Mouse (Mus musculus) limb, embryonic 13.5 days (tissue): Measurements from ENCODE around the gene 4930442H23Rik. TPM values are rescaled to one million over a fixed set of nuclear protein-coding genes. Genes with fewer than 3 reads are reported as not detected.
"Not testable (repeated sequence)": the region's sequence is repeated elsewhere in the genome, so short reads cannot be mapped to it uniquely, and the experiment has no call there.

Source experiments
- ATAC-seq: fragments of 200-750 bp; cut with Nextera tagmentation; 2 replicates; pipeline ENCODE4 v1.8.0; 2017; ENCODE audit warnings: low read depth, moderate number of reproducible peaks, moderate TSS enrichment; ENCODE audit not compliant: low FRiP score
- H3K27ac ChIP-seq: fragments of 300-500 bp; sonication (generic); 2 replicates; pipeline ENCODE4 v1.5.1; 2015; ENCODE audit warnings: inconsistent platforms, mild to moderate bottlenecking, moderate library complexity
- H3K27me3 ChIP-seq: fragments of 300-500 bp; sonication (generic); 2 replicates; pipeline ENCODE4 v1.6.1; 2015; ENCODE audit warnings: mild to moderate bottlenecking, inconsistent platforms
- H3K36me3 ChIP-seq: fragments of 300-500 bp; sonication (generic); 2 replicates; pipeline ENCODE4 v1.6.1; 2015; ENCODE audit warnings: inconsistent platforms, mild to moderate bottlenecking, moderate library complexity
- H3K4me1 ChIP-seq: fragments of 300-500 bp; sonication (generic); 2 replicates; pipeline ENCODE4 v1.6.1; 2015; ENCODE audit warnings: inconsistent platforms
- H3K4me2 ChIP-seq: fragments of 300-500 bp; sonication (generic); replicated peaks from 2 replicates; pipeline ENCODE4 v1.6.1; 2015; ENCODE audit warnings: inconsistent platforms, mild to moderate bottlenecking, moderate library complexity
- H3K4me3 ChIP-seq: fragments of 300-500 bp; sonication (generic); 2 replicates; pipeline ENCODE4 v1.5.1; 2015; ENCODE audit warnings: moderate library complexity, mild to moderate bottlenecking, inconsistent platforms
- H3K9ac ChIP-seq: fragments of 300-500 bp; sonication (generic); 2 replicates; pipeline ENCODE4 v1.6.1; 2015; ENCODE audit warnings: mild to moderate bottlenecking, inconsistent platforms
- H3K9me3 ChIP-seq: fragments of 300-500 bp; sonication (generic); 2 replicates; pipeline ENCODE4 v1.6.1; 2016; ENCODE audit warnings: inconsistent platforms
- WGBS: fragments of 180-500 bp; shearing (Covaris S2); methylation state at CpG from one replicate; pipeline ENCODE4 v1.1.7; 2015; 5-methylcytosine and 5-hydroxymethylcytosine counted together
- polyA plus RNA-seq: library from polyadenylated mRNA; unstranded; fragments of >200 nt; fragmentation: Nextera tagmentation; extraction: Ambion mirVana; gene quantifications from 2 replicates; pipeline ENCODE4 v1.2.1, GENCODE M21; 2015

The 4930442H23Rik gene
- polyA plus RNA-seq, 1 experiment from 2014 or later = not detected

DNA sequence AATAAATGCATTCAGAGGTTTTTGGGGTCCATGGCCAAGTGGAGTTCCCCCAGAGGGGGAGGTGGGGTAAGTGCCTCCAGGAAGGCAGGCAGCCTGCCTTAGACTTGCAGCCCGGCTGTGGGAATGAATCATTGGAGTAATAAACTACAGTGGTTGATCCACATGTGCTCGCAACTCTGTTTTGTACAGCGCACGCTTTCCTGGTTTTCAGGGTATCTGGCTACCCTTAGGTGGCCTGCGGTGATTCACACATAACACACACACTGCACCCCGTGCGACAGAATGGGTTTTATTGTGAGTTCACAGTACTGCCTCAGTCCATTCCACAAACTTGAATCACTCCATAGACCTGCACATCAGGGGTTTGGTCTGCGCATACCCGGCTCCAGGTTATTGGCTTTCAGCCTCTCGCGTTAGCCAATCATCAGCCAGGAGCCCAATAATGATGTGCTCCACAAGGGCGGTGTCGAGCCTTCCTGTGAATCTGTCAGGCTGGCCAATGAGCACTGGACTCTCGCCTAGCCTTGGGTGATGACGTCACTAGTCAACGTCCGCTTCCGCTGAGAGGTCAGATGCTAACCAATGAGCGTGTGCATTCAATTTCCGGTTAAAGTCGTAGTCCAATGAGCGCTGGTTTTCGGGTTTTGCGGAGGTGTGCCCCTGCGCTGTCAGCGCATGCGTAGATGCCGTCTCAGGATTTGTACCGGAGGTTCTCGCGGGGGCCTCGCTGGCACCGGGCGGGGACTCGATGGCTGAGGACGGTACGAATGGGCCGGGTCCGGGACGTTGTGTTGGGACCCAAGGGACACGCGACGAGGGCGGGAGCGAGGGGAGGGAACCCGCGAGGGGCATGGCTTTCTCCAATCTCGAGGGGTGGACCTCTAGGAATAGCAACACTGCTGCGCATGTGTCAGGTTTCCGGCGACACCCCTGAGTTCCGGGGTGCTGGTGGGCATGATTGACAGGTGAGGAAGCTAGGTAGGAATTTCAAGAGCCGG, 1.0 kb downstream of the 4930442H23Rik start, which contains the start of gene Dapk3:
Dapk3 (plus strand) TSS at position 670 of the 998 bp plus-strand sequence.
- Histone ChIP-seq H3K4me2 (peak within 1 kb of the TSS; percentile 74), H3K27ac (peak within 1 kb of the TSS; percentile 66; the same call in 1 of the 2 replicates), H3K27me3 (no peaks in the 10 kb centered on the region), H3K4me1 (peaks cover 61% of the 10 kb centered on the region), H3K4me3 (peak within 1 kb of the TSS; percentile 70), H3K9ac (peak within 1 kb of the TSS; percentile 76), H3K36me3 (peaks cover 82% of the 10 kb centered on the region), H3K9me3 (no peaks in the 10 kb centered on the region)
- 3% methylated on average over 53 of the region's 53 CpGs for WGBS
- ATAC-seq = peak; percentile 95

DNA sequence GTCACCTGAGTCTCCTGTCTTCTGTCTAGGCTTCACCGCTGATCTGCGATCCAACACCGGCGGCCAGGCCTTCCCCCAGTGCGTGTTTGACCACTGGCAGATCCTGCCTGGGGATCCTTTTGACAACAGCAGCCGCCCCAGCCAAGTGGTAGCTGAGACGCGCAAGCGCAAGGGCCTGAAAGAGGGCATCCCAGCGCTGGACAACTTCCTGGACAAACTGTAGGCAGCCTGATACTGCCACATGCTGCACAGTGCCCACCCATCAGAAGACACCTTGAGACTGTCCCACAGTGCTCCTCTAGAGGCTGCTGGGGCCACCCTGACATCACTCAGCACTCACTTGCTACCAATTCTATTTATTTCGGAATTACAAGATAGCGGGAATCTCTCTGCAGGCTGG, 1.8 kb downstream of the 4930442H23Rik start:
- not testable (repeated sequence) for H3K27ac ChIP-seq, H3K9ac ChIP-seq, ATAC-seq, H3K4me3 ChIP-seq, H3K4me2 ChIP-seq, H3K9me3 ChIP-seq, H3K27me3 ChIP-seq
- H3K36me3 ChIP-seq = peaks cover 77% of the 10 kb centered on the region
- WGBS = 82% methylated on average over 12 of the region's 12 CpGs
- peaks cover 64% of the 10 kb centered on the region for H3K4me1 ChIP-seq

DNA sequence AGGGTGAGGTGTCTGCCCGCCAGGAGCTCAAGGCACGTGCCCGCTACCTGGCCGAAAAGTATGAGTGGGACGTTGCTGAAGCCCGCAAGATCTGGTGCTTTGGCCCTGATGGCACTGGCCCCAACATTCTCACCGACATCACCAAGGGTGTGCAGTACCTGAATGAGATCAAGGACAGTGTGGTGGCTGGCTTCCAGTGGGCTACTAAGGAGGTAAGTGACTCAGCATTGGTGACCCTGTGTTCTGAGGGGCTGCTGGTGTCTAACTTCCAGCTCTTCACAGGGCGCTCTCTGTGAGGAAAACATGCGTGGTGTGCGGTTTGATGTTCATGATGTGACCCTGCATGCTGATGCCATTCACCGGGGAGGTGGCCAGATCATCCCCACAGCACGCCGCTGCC, 2.7 kb downstream of the 4930442H23Rik start:
- no peak overlapping the region for H3K4me3 ChIP-seq
- no peak for ATAC-seq
- peaks cover 71% of the 10 kb centered on the region for H3K36me3 ChIP-seq
- peaks cover 64% of the 10 kb centered on the region for H3K4me1 ChIP-seq
- WGBS = 92% methylated on average over 13 of the region's 13 CpGs
- no peak overlapping the region for H3K9ac ChIP-seq
- no peaks in the 10 kb centered on the region for H3K27me3 ChIP-seq
- H3K27ac ChIP-seq = no peak overlapping the region
- no peak overlapping the region for H3K4me2 ChIP-seq
- no peaks in the 10 kb centered on the region for H3K9me3 ChIP-seq

DNA sequence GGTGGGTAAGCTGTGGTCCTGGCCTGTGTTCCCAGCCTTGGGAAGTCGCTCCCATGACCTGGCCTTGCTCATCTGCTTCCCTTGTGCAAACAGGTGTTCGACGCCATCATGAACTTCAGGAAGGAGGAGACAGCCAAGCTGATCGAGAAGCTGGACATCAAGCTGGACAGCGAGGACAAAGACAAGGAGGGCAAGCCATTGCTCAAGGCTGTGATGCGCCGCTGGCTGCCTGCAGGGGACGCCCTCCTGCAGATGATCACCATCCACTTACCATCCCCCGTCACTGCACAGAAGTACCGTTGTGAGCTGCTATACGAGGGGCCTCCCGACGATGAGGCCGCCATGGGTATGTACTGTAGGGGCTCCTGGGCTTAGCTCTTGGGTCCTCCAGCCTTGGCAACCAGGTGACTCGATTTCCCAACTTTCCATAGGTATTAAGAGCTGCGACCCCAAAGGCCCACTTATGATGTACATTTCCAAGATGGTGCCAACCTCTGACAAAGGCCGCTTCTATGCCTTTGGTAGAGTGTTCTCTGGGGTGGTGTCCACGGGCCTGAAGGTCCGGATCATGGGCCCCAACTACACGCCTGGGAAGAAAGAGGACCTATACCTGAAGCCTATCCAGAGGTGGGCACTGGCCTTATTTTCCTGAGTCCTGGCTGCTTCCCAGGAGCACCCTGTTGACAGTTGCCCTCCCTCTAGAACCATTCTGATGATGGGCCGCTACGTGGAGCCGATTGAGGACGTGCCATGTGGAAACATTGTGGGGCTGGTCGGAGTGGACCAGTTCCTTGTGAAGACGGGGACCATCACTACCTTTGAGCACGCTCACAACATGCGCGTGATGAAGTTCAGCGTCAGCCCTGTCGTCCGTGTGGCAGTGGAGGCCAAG, 4.0 kb downstream of the 4930442H23Rik start:
- Histone ChIP-seq H3K4me3 (peak overlapping the region; percentile 100; the same call in 1 of the 2 replicates), H3K9me3 (no peaks in the 10 kb centered on the region), H3K36me3 (peaks cover 60% of the 10 kb centered on the region), H3K27me3 (no peaks in the 10 kb centered on the region), H3K4me1 (peaks cover 65% of the 10 kb centered on the region), H3K4me2 (no peak overlapping the region), H3K9ac (peak overlapping the region; percentile 100; the same call in 1 of the 2 replicates), H3K27ac (no peak overlapping the region)
- 92% methylated on average over 32 of the region's 32 CpGs for WGBS
- ATAC-seq = no peak

DNA sequence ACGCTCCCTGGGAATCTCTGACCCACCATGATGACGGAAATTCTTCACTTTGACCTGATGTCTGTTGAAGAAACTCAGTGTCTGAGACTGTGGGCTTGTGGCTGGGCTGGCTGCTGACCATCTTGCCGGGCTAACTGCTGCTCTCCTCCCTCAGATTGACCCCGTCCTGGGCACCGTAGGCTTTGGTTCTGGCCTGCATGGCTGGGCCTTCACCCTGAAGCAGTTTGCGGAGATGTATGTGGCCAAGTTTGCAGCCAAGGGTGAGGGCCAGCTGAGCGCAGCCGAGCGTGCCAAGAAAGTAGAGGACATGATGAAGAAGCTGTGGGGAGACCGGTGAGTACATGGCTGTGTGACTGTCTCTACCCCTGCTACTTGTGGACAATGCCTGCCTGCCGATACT, 4.7 kb downstream of the 4930442H23Rik start:
- ATAC-seq = no peak
- H3K27me3 ChIP-seq = no peaks in the 10 kb centered on the region
- H3K4me2 ChIP-seq = peak overlapping the region; percentile 92; the same call in 1 of the 2 replicates
- peaks cover 52% of the 10 kb centered on the region for H3K36me3 ChIP-seq
- H3K4me1 ChIP-seq = peaks cover 65% of the 10 kb centered on the region
- peak overlapping the region; percentile 100; the same call in 1 of the 2 replicates for H3K4me3 ChIP-seq
- H3K9me3 ChIP-seq = no peaks in the 10 kb centered on the region
- no peak overlapping the region; the same call in 1 of the 2 replicates for H3K27ac ChIP-seq
- H3K9ac ChIP-seq = peak overlapping the region; percentile 100
- 93% methylated on average over 11 of the region's 11 CpGs for WGBS

DNA sequence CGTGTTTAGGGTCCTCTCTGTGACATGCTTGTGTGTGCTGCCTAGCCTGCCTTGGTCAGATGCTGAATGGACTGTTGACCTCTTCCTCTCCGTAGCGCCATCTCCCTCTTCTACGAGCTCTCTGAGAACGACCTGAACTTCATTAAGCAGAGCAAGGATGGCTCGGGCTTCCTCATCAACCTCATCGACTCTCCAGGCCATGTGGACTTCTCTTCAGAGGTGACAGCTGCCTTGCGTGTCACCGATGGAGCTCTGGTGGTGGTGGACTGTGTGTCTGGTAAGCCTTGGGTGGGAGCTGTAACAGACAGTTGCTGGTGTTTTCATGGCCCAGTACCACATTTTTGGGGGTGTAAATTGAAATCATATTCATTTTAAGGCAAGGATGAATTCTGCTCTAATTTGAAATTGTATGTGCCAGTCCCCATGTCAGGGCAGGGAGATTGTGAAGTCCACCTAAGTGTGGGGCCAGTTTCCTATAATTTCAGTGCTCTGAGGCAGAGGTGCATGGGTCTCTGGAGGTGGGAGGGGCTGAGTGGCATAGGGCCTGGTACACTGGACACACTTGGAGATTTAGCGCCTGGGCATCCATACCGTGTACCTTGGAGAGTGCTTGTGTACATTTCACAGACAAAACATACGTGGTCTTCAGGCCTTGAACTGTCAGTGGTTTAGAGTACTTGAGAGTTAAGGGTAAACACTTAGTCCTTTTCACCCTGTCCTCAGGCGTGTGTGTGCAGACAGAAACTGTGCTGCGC, 5.5 kb downstream of the 4930442H23Rik start:
- H3K4me2 ChIP-seq = peak overlapping the region; percentile 92
- H3K27ac ChIP-seq = no peak overlapping the region; the same call in 1 of the 2 replicates
- H3K27me3 ChIP-seq = no peaks in the 10 kb centered on the region
- ATAC-seq = no peak
- peaks cover 67% of the 10 kb centered on the region for H3K4me1 ChIP-seq
- H3K36me3 ChIP-seq = peaks cover 51% of the 10 kb centered on the region
- no peaks in the 10 kb centered on the region for H3K9me3 ChIP-seq
- peak overlapping the region; percentile 100 for H3K4me3 ChIP-seq
- H3K9ac ChIP-seq = peak overlapping the region; percentile 100
- WGBS = 67% methylated on average over 14 of the region's 14 CpGs

DNA sequence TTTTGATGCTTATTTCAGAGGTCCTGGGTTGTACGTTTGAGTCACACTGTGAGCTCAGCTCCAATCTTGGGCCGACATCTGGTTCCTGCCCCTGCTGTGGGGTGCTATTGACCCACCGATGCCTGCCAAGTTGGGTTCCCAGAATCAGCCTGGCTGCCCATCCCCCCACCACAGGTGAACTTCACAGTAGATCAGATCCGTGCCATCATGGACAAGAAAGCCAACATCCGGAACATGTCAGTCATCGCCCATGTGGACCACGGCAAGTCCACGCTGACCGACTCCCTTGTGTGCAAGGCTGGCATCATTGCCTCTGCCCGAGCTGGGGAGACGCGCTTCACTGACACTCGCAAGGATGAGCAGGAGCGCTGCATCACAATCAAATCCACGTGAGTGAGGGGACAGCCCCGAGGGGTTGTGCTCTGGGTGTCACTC, 6.1 kb downstream of the 4930442H23Rik start:
- H3K4me3 ChIP-seq = peak overlapping the region; percentile 100
- H3K36me3 ChIP-seq = peaks cover 51% of the 10 kb centered on the region
- peak overlapping the region; percentile 95 for H3K27ac ChIP-seq
- no peak for ATAC-seq
- peak overlapping the region; percentile 100 for H3K9ac ChIP-seq
- H3K4me1 ChIP-seq = peaks cover 68% of the 10 kb centered on the region
- WGBS = 18% methylated on average over 16 of the region's 16 CpGs
- H3K27me3 ChIP-seq = no peaks in the 10 kb centered on the region
- H3K9me3 ChIP-seq = no peaks in the 10 kb centered on the region
- peak overlapping the region; percentile 92 for H3K4me2 ChIP-seq

DNA sequence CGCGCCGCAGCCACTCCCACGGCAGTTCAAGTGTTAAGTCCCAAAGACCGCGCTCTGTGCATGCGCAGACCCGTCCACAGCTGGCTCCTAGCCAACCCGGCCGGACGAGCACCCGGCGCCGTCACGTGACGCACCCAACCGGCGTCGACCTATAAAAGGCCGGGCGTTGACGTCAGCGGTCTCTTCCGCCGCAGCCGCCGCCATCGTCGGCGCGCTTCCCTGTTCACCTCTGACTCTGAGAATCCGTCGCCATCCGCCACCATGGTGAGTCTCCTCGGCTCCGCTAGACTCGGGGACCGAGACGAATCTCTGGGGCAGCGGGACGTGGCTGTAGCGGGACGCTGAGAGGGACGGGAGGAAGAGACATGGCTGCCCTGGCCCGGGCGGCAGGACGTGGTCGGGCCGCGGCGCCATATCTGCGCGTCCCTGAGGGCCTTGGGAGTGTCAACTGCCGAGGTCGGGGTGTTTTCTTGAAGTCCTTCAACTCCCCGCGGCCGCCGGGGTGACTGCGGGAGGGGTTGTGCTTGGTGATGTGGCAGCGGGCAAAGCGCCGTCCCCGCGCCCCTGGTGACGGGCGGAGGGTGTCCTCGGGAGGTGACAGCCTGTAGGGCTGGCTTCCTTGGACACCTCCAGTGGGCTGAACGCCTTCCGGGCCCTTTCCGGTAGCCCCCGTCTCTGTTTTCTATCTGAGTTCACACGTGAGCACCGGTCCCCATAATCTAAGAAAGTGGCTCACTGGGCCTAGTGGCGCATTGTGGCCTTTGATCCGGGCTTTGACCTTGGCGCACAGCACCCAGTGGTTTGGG, 7.0 kb downstream of the 4930442H23Rik start, which contains the start of gene Eef2:
Eef2 (plus strand) TSS at position 166 of the 806 bp plus-strand sequence.
- Histone ChIP-seq H3K4me1 (peaks cover 60% of the 10 kb centered on the region), H3K27ac (peak within 1 kb of the TSS; percentile 95), H3K4me2 (peak within 1 kb of the TSS; percentile 92), H3K4me3 (peak within 1 kb of the TSS; percentile 100), H3K36me3 (peaks cover 43% of the 10 kb centered on the region), H3K9ac (peak within 1 kb of the TSS; percentile 100), H3K27me3 (no peaks in the 10 kb centered on the region), H3K9me3 (no peaks in the 10 kb centered on the region)
- under 1% methylated on average over 76 of the region's 77 CpGs for WGBS
- ATAC-seq = peak; percentile 84

DNA sequence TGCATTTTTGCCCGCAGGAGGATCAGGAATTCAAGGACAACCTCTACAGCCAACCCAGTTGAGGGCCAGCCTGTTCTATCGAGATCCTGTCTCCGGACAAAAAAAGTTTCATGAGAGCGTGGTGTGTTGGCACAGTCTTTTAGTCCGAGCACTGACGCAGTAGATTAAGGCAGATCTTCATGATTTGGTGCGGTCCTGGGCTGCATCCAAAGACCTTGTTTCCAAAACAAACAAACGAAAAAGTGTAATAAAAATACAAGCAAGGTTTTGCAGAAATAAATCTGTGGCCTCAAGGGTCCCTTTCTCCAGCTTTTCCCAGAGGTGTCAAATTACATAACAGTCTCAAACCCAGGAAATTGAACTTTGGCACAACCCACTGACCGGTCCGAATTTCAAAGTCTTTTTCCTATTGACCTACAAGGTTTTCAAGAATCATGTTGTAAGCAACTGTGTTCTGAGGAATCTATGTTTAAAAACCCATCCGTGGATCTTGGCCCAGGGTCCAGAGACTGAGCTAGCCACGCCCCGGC, 7.6 kb downstream of the 4930442H23Rik start:
- peak; percentile 17 for ATAC-seq
- Histone ChIP-seq H3K27ac (peak overlapping the region; percentile 95), H3K36me3 (peaks cover 37% of the 10 kb centered on the region), H3K9me3 (no peaks in the 10 kb centered on the region), H3K4me3 (peak overlapping the region; percentile 100), H3K27me3 (no peaks in the 10 kb centered on the region), H3K4me1 (peaks cover 54% of the 10 kb centered on the region), H3K4me2 (peak overlapping the region; percentile 92), H3K9ac (peak overlapping the region; percentile 51; the same call in 1 of the 2 replicates)
- 3% methylated on average over 13 of the region's 13 CpGs for WGBS

DNA sequence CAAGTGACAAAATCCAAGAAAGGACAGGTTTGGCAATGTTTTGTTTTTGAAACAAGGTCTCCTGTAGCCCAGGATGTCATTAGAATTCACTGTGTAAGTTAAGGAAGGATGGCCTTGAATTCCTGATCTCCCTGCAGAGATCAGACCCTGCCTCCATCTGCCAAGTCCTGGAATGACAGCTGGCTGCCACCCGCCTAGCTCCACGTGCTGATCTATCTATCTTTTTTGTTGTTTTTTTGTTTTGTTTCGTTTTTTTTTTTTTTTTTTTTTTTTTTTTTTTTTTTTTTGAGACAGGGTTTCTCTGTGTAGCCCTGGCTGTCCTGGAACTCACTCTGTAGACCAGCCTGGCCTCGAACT, 8.3 kb downstream of the 4930442H23Rik start:
- Histone ChIP-seq H3K4me1 (peaks cover 49% of the 10 kb centered on the region), H3K27ac (peak overlapping the region; percentile 95), H3K4me3 (peak overlapping the region; percentile 41; the same call in 1 of the 2 replicates), H3K4me2 (peak overlapping the region; percentile 65), H3K9ac (peak overlapping the region; percentile 55; the same call in 1 of the 2 replicates), H3K36me3 (peaks cover 30% of the 10 kb centered on the region)
- not testable (repeated sequence) for H3K27me3 ChIP-seq, H3K9me3 ChIP-seq, ATAC-seq
- WGBS = 9% methylated on average over 4 of the region's 4 CpGs
